Mouse (Mus musculus) embryonic facial prominence, embryonic 14.5 days (tissue): ENCODE measurements around the gene Olfr63. TPM values are rescaled to one million over a fixed set of nuclear protein-coding genes. Genes with fewer than 3 reads are reported as not detected.

Experiments
- polyA plus RNA-seq: library from polyadenylated mRNA; unstranded; fragments of >200 nt; fragmentation: Nextera tagmentation; extraction: Ambion mirVana; gene quantifications from 2 replicates; pipeline ENCODE4 v1.2.1, GENCODE M21; 2014

Gene Olfr63
- polyA plus RNA-seq, 1 experiment from 2014 or later: 0.03 TPM

Other genes starting within 250 kb of the Olfr63 start
- gene Zfp763, start 231.3 kb upstream of the Olfr63 start, polyA plus RNA-seq: 8.6 and 12.8 TPM in 2 replicates
- gene 4921501E09Rik, start 196.6 kb upstream of the Olfr63 start, polyA plus RNA-seq: not detected in 2 replicates
- 7.8 and 9.0 TPM in 2 replicates for gene Zfp563, start 175.4 kb upstream of the Olfr63 start, polyA plus RNA-seq
- gene Morc2b, start 125.0 kb upstream of the Olfr63 start, polyA plus RNA-seq: 0.06 TPM in 1 of 2 replicates, not detected in the other
- gene Olfr55, start 96.2 kb upstream of the Olfr63 start, polyA plus RNA-seq: not detected in 2 replicates
- 0.09 TPM in 1 of 2 replicates, not detected in the other for gene Olfr239, start 73.4 kb upstream of the Olfr63 start, polyA plus RNA-seq
- gene Olfr1564, start 43.0 kb upstream of the Olfr63 start, polyA plus RNA-seq: not detected in 2 replicates
- 15.9 and 18.4 TPM in 2 replicates for gene Zfp955a, start 9.5 kb upstream of the Olfr63 start, polyA plus RNA-seq
- gene Zfp955b, start 24.9 kb downstream of the Olfr63 start, polyA plus RNA-seq: 9.9 and 11.5 TPM in 2 replicates
- gene Zfp81, start 94.2 kb downstream of the Olfr63 start, polyA plus RNA-seq: 13.1 and 14.5 TPM in 2 replicates
- gene Zfp101, start 130.0 kb downstream of the Olfr63 start, polyA plus RNA-seq: 15.1 and 17.1 TPM in 2 replicates
- not detected in 2 replicates for gene Actl9, start 168.2 kb downstream of the Olfr63 start, polyA plus RNA-seq